Mouse (Mus musculus) hindbrain, postnatal 0 days (tissue): Measurements from ENCODE around the gene Gm10577. TPM values are rescaled to one million over a fixed set of nuclear protein-coding genes. Genes with fewer than 3 reads are reported as not detected.

Experiments used
- ATAC-seq: fragments of 200-750 bp; cut with Nextera tagmentation; 2 replicates; pipeline ENCODE4 v1.8.0; 2017; ENCODE audit warnings: mild to moderate bottlenecking, moderate TSS enrichment, moderate library complexity
- DNase-seq: peaks from one replicate; pipeline ENCODE4 v3.0.0-alpha.2; 2015; ENCODE audit warnings: low spot score
- H3K27ac ChIP-seq: fragments of 300-500 bp; sonication (generic); 2 replicates; pipeline ENCODE4 v1.5.1; 2014; ENCODE audit warnings: mild to moderate bottlenecking
- H3K27me3 ChIP-seq: fragments of 300-500 bp; sonication (generic); 2 replicates; pipeline ENCODE4 v1.6.1; 2014; ENCODE audit warnings: low read length, mixed read lengths; ENCODE audit not compliant: insufficient read depth
- H3K36me3 ChIP-seq: fragments of 300-500 bp; sonication (generic); 2 replicates; pipeline ENCODE4 v1.6.1; 2014; ENCODE audit warnings: low read length, mixed read lengths; ENCODE audit not compliant: insufficient read depth
- H3K4me1 ChIP-seq: fragments of 300-500 bp; sonication (generic); 2 replicates; pipeline ENCODE4 v1.6.1; 2014; ENCODE audit warnings: antibody characterized with exemption, low read length, mixed read lengths; ENCODE audit not compliant: insufficient read depth
- H3K4me2 ChIP-seq: fragments of 300-500 bp; sonication (generic); 2 replicates; pipeline ENCODE4 v1.6.1; 2014; ENCODE audit warnings: low read depth, mild to moderate bottlenecking, low read length, moderate library complexity, mixed read lengths
- H3K4me3 ChIP-seq: fragments of 300-500 bp; sonication (generic); 2 replicates; pipeline ENCODE4 v1.5.1; 2014; ENCODE audit warnings: low read length
- H3K9ac ChIP-seq: fragments of 300-500 bp; sonication (generic); replicated peaks from 2 replicates; pipeline ENCODE4 v1.6.1; 2014; ENCODE audit warnings: mild to moderate bottlenecking, low read length, moderate library complexity, mixed read lengths
- H3K9me3 ChIP-seq: fragments of 300-500 bp; sonication (generic); 2 replicates; pipeline ENCODE4 v1.6.1; 2016; ENCODE audit warnings: low read length, mixed read lengths
- CTCF ChIP-seq: IDR thresholded peaks from 2 replicates; pipeline ENCODE4 v1.5.1; 2016; ENCODE audit warnings: antibody characterized with exemption, control low read depth, low read depth
- WGBS: fragments of 180-500 bp; shearing (Covaris S2); extraction: QIAGEN DNeasy Blood & Tissue Kit; methylation state at CpG from one replicate; pipeline ENCODE4 v1.1.7; 2014; 5-methylcytosine and 5-hydroxymethylcytosine counted together
- polyA plus RNA-seq: library from polyadenylated mRNA; unstranded; fragments of >200 nt; fragmentation: Nextera tagmentation; extraction: Ambion mirVana; gene quantifications from 2 replicates; pipeline ENCODE4 v1.2.1, GENCODE M21; 2015
- total RNA-seq: library from RNA; depleted of rRNA; stranded (reverse); fragments of >200 nt; gene quantifications from 2 replicates; pipeline ENCODE4 v1.2.3, GENCODE M21; 2014

The Gm10577 gene
- total and polyA plus RNA-seq, 2 experiments from 2014 or later, result not detected

DNA sequence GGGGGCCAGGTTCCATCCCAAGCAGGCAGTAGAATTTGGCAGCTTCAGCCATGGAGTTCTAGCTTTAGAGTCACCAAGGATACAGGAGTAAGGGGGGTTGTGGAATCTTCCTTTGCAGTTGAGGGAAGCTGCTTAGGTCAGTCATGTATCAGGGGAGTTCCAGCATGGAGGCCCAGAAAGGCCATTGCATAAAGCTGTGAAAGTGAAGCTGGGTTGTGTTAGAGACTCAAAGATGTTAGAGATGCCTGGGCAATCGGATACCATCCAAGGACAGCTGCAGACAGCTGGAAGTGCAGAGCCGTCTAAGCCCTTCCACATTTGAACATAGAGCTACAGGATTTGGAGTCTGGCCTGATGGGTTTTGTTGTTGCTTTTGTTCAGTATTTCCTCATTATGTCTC lies 23.2 kb upstream of the Gm10577 start:
- 85% methylated on average over 2 of the region's 2 CpGs for WGBS
- Histone ChIP-seq H3K4me3 (no peak overlapping the region), H3K27ac (no peak overlapping the region), H3K4me2 (no peak overlapping the region), H3K27me3 (no peaks in the 10 kb centered on the region), H3K4me1 (no peaks in the 10 kb centered on the region), H3K9me3 (no peaks in the 10 kb centered on the region), H3K9ac (no peak overlapping the region), H3K36me3 (no peaks in the 10 kb centered on the region)
- DNase-seq (no peak), ATAC-seq (no peak)
- no peak for TF ChIP-seq CTCF

- Histone ChIP-seq H3K4me2 (no peak overlapping the region), H3K27ac (no peak overlapping the region), H3K9ac (no peak overlapping the region), H3K36me3 (no peaks in the 10 kb centered on the region), H3K4me1 (no peaks in the 10 kb centered on the region), H3K4me3 (no peak overlapping the region), H3K27me3 (no peaks in the 10 kb centered on the region), H3K9me3 (no peaks in the 10 kb centered on the region)
- no peak for TF ChIP-seq CTCF
- 49% methylated on average over 7 of the region's 7 CpGs for WGBS
- DNase-seq (no peak), ATAC-seq (no peak)
Observed at GRCm38 (mm10) chr4:101037156-101037555, 16.7 kb upstream of the Gm10577 start.

GRCm38 (mm10) chr4:101035131-101035530 lies 14.6 kb upstream of the Gm10577 start:
- no peaks in the 10 kb centered on the region for H3K27me3 ChIP-seq
- H3K4me1 ChIP-seq, result no peaks in the 10 kb centered on the region
- H3K9me3 ChIP-seq, result no peaks in the 10 kb centered on the region
- TF ChIP-seq CTCF, result no peak
- H3K27ac ChIP-seq, result no peak overlapping the region
- no peaks in the 10 kb centered on the region for H3K36me3 ChIP-seq
- no peak overlapping the region for H3K4me3 ChIP-seq
- ATAC-seq (no peak), DNase-seq (peak; percentile 18)
- H3K9ac ChIP-seq, result no peak overlapping the region
- 74% methylated on average over 5 of the region's 5 CpGs for WGBS
- H3K4me2 ChIP-seq, result no peak overlapping the region

DNA sequence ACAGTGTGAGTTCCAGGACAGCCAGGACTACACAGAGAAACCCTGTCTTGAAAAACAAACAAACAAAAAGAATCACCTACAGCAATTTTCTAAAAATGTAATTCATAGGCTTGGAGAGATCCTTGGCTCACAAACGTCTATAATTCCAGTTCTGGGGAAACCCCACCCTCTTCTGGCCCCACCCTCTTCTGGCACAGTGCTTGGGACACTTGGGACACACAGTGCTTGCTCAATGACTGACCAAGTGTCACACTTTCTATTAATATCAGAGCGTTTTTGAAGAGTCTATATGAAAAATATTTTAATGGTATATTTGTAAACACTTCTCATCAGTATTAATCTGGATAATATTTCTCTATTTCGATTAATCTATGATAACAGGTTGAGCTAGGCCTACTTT lies 12.6 kb upstream of the Gm10577 start:
- H3K9me3 ChIP-seq, result no peaks in the 10 kb centered on the region
- DNase-seq (no peak), ATAC-seq (no peak)
- no peak overlapping the region for H3K4me2 ChIP-seq
- no peak overlapping the region for H3K27ac ChIP-seq
- no peak overlapping the region for H3K4me3 ChIP-seq
- WGBS, result 76% methylated on average over 3 of the region's 3 CpGs
- H3K27me3 ChIP-seq, result no peaks in the 10 kb centered on the region
- no peaks in the 10 kb centered on the region for H3K36me3 ChIP-seq
- no peaks in the 10 kb centered on the region for H3K4me1 ChIP-seq
- TF ChIP-seq CTCF, result no peak
- H3K9ac ChIP-seq, result no peak overlapping the region

- no peak for TF ChIP-seq CTCF
- ATAC-seq, result no peak
- 90% methylated on average over 9 of the region's 9 CpGs for WGBS
Observed at GRCm38 (mm10) chr4:101027852-101028411, 7.4 kb upstream of the Gm10577 start.

GRCm38 (mm10) chr4:101026995-101027394 lies 6.5 kb upstream of the Gm10577 start:
- no peak overlapping the region for H3K4me3 ChIP-seq
- ATAC-seq, result no peak

More at GRCm38 (mm10) chr4:101027852-101028411, 7.4 kb upstream of the Gm10577 start:
- H3K9me3 ChIP-seq, result no peaks in the 10 kb centered on the region
- H3K4me1 ChIP-seq, result no peaks in the 10 kb centered on the region
- no peak overlapping the region for H3K27ac ChIP-seq
- H3K4me3 ChIP-seq, result no peak overlapping the region
- H3K4me2 ChIP-seq, result no peak overlapping the region
- no peaks in the 10 kb centered on the region for H3K27me3 ChIP-seq
- no peaks in the 10 kb centered on the region for H3K36me3 ChIP-seq
- no peak for DNase-seq
- no peak overlapping the region for H3K9ac ChIP-seq

GRCm38 (mm10) chr4:101026566-101026965 lies 6.1 kb upstream of the Gm10577 start:
- no peak for ATAC-seq
- WGBS, result 60% methylated on average over 5 of the region's 5 CpGs
- no peak overlapping the region for H3K27ac ChIP-seq
- H3K9me3 ChIP-seq, result no peaks in the 10 kb centered on the region
- H3K9ac ChIP-seq, result no peak overlapping the region
- no peak overlapping the region for H3K4me2 ChIP-seq
- no peak for TF ChIP-seq CTCF
- no peaks in the 10 kb centered on the region for H3K27me3 ChIP-seq
- no peak overlapping the region for H3K4me3 ChIP-seq
- no peak for DNase-seq
- no peaks in the 10 kb centered on the region for H3K36me3 ChIP-seq
- no peaks in the 10 kb centered on the region for H3K4me1 ChIP-seq

More at GRCm38 (mm10) chr4:101026995-101027394, 6.5 kb upstream of the Gm10577 start:
- TF ChIP-seq CTCF, result no peak
- Histone ChIP-seq H3K36me3 (no peaks in the 10 kb centered on the region), H3K27ac (no peak overlapping the region), H3K9ac (no peak overlapping the region), H3K4me2 (no peak overlapping the region), H3K4me1 (no peaks in the 10 kb centered on the region), H3K27me3 (no peaks in the 10 kb centered on the region), H3K9me3 (no peaks in the 10 kb centered on the region)
- DNase-seq, result no peak
- 63% methylated on average over 2 of the region's 2 CpGs for WGBS
